Mouse (Mus musculus) myocyte (in vitro differentiated cells): ENCODE measurements around the gene Pold1. TPM values are rescaled to one million over a fixed set of nuclear protein-coding genes. Genes with fewer than 3 reads are reported as not detected.
A peak's percentile ranks its signal among the peaks of the same experiment; 100 is the strongest.

Experiments used
- H3K27me3 ChIP-seq: one replicate; pipeline ENCODE4 v1.6.1; 2011; ENCODE audit not compliant: control insufficient read depth, insufficient read depth, insufficient read length
- H3K36me3 ChIP-seq: one replicate; pipeline ENCODE4 v1.6.1; 2011; ENCODE audit not compliant: control insufficient read depth, insufficient read depth
- H3K4me2 ChIP-seq: one replicate; pipeline ENCODE4 v1.6.1; 2011; ENCODE audit warnings: low read depth, control low read depth
- H3K4me3 ChIP-seq: one replicate; pipeline ENCODE4 v1.5.1; 2011; ENCODE audit warnings: mild to moderate bottlenecking, control low read depth, moderate library complexity
- H3K79me2 ChIP-seq: one replicate; pipeline ENCODE4 v1.6.1; 2011; ENCODE audit not compliant: control insufficient read depth, insufficient read depth
- H3ac ChIP-seq: one replicate; pipeline ENCODE4 v1.6.1; 2011; ENCODE audit not compliant: control insufficient read depth, insufficient read length
- CEBPB ChIP-seq: IDR thresholded peaks from 2 replicates; pipeline ENCODE4 v1.6.1; 2011; ENCODE audit warnings: mild to moderate bottlenecking, moderate library complexity; ENCODE audit not compliant: poor library complexity, insufficient read depth, severe bottlenecking
- E2F4 ChIP-seq: IDR thresholded peaks from one replicate; pipeline ENCODE4 v1.6.1; 2011; ENCODE audit warnings: mild to moderate bottlenecking, control low read depth, moderate library complexity; ENCODE audit not compliant: insufficient read depth
- MAX ChIP-seq: IDR thresholded peaks from one replicate; pipeline ENCODE4 v1.6.1; 2011; ENCODE audit warnings: low read depth, mild to moderate bottlenecking, control low read depth
- MYOD1 ChIP-seq, 3 experiments: IDR thresholded peaks; one replicate each; pipeline ENCODE4 v1.6.1; 2011; ENCODE audit warnings: control low read depth in 2 of 3, low read depth in 2 of 3, mild to moderate bottlenecking in 2 of 3, moderate library complexity in 1 of 3; ENCODE audit not compliant: insufficient read length in 2 of 3, control insufficient read depth in 1 of 3
- MYOG ChIP-seq, 3 experiments: IDR thresholded peaks; one replicate each; pipeline ENCODE4 v1.6.1; 2011; ENCODE audit warnings: control low read depth in 2 of 3, low read depth in 2 of 3, mild to moderate bottlenecking in 2 of 3; ENCODE audit not compliant: insufficient read length in 2 of 3, control insufficient read depth in 1 of 3, insufficient read depth in 1 of 3
- POLR2A ChIP-seq: IDR thresholded peaks from one replicate; pipeline ENCODE4 v1.6.1; 2011; ENCODE audit warnings: low read depth, mild to moderate bottlenecking, control low read depth, moderate library complexity; ENCODE audit not compliant: insufficient read length
- POLR2AphosphoS2 ChIP-seq: IDR thresholded peaks from one replicate; pipeline ENCODE4 v1.6.1; 2011; ENCODE audit warnings: low read depth, control low read depth; ENCODE audit not compliant: insufficient read length
- REST ChIP-seq: IDR thresholded peaks from one replicate; pipeline ENCODE4 v1.6.1; 2011; ENCODE audit warnings: mild to moderate bottlenecking, control low read depth, moderate library complexity; ENCODE audit not compliant: insufficient read depth, insufficient read length
- SRF ChIP-seq: IDR thresholded peaks from one replicate; pipeline ENCODE4 v1.6.1; 2011; ENCODE audit warnings: low read depth; ENCODE audit not compliant: control insufficient read depth, insufficient read length
- TCF12 ChIP-seq: IDR thresholded peaks from one replicate; pipeline ENCODE4 v1.6.1; 2011; ENCODE audit warnings: mild to moderate bottlenecking, control low read depth; ENCODE audit not compliant: poor library complexity, insufficient read depth, severe bottlenecking
- TCF3 ChIP-seq: IDR thresholded peaks from one replicate; pipeline ENCODE4 v1.6.1; 2011; ENCODE audit warnings: low read depth, control low read depth; ENCODE audit not compliant: insufficient read length
- USF1 ChIP-seq: IDR thresholded peaks from one replicate; pipeline ENCODE4 v1.6.1; 2011; ENCODE audit warnings: low read depth, mild to moderate bottlenecking, control low read depth, moderate library complexity
- polyA plus RNA-seq: library from polyadenylated mRNA; unstranded; fragments of >200 nt; fragmentation: generic; extraction: Trizol; gene quantifications from one replicate; pipeline ENCODE4 v1.2.1, GENCODE M21; 2012; ENCODE audit warnings: missing spikeins

Gene Pold1
- polyA plus RNA-seq, 1 experiment: 23.9 TPM

GRCm38 (mm10) chr7:44590402-44591347, 42.0 kb upstream of the Pold1 start, which contains the start of gene Kcnc3:
TSS of gene Kcnc3 (plus strand) at chr7:44590664.
- Histone ChIP-seq H3K4me3 (no peak within 1 kb of the TSS), H3K27me3 (peaks cover 70% of the 10 kb centered on the region)
- TF ChIP-seq TCF12 (no peak), POLR2A (peak; percentile 68)

GRCm38 (mm10) chr7:44589946-44590345, 41.3 kb upstream of the Pold1 start:
- no peak overlapping the region for H3ac ChIP-seq
- no peak overlapping the region for H3K4me3 ChIP-seq
- peaks cover 71% of the 10 kb centered on the region for H3K27me3 ChIP-seq
- H3K36me3 ChIP-seq: no peaks in the 10 kb centered on the region
- no peaks in the 10 kb centered on the region for H3K79me2 ChIP-seq
- TF ChIP-seq USF1: no peak
- no peak for TF ChIP-seq MYOD1 (IDR thresholded peaks at IDR 0.05; ENCODE audit: control insufficient read depth in 1 of 3, insufficient read length in 2 of 3, low read depth in 2 of 3)
- no peak for TF ChIP-seq POLR2AphosphoS2
- no peak for TF ChIP-seq TCF3
- no peak for TF ChIP-seq CEBPB
- no peak for TF ChIP-seq E2F4
- no peak for TF ChIP-seq TCF12
- no peak for TF ChIP-seq MYOG (IDR thresholded peaks at IDR 0.05; ENCODE audit: control insufficient read depth in 1 of 3, insufficient read depth in 1 of 3, insufficient read length in 2 of 3, low read depth in 2 of 3)
- no peak for TF ChIP-seq MAX
- TF ChIP-seq SRF: no peak
- no peak for TF ChIP-seq REST
- no peak for TF ChIP-seq POLR2A
- H3K4me2 ChIP-seq: peak overlapping the region; percentile 18

More at GRCm38 (mm10) chr7:44590402-44591347, 42.0 kb upstream of the Pold1 start, which contains the start of gene Kcnc3:
- H3K36me3 ChIP-seq: no peaks in the 10 kb centered on the region
- no peaks in the 10 kb centered on the region for H3K79me2 ChIP-seq
- peak within 1 kb of the TSS; percentile 24 for H3K4me2 ChIP-seq
- H3ac ChIP-seq: peak within 1 kb of the TSS; percentile 10

- H3K36me3 ChIP-seq: no peaks in the 10 kb centered on the region
- peaks cover 76% of the 10 kb centered on the region for H3K27me3 ChIP-seq
- no peak for TF ChIP-seq E2F4
- TF ChIP-seq USF1: no peak
- H3ac ChIP-seq: no peak overlapping the region
- no peaks in the 10 kb centered on the region for H3K79me2 ChIP-seq
- H3K4me2 ChIP-seq: peak overlapping the region; percentile 65
- no peak overlapping the region for H3K4me3 ChIP-seq
Observed at GRCm38 (mm10) chr7:44589149-44589548, 40.5 kb upstream of the Pold1 start.

DNA sequence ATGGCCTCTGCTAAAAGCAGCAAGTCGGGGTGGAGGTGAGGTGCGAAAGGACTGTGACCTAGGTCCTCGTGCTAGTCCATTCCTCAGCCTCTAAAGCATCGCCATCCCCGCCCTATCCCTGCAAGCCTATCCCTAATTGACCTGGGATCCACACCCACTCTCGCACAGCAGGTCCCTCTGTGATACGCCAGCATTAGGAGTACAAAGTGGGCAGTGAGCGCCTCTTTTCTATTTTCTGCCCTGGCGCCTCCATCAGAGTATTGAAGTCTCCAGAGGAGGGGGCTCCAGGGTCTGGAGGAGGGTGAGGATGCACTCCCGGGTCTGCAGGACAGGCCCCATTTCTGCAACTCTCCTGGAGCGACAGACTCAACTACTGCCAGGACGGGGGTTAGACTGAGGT, 39.7 kb upstream of the Pold1 start:
- Histone ChIP-seq H3K4me2 (peak overlapping the region; percentile 65), H3K4me3 (no peak overlapping the region), H3ac (no peak overlapping the region), H3K79me2 (no peaks in the 10 kb centered on the region), H3K27me3 (peaks cover 73% of the 10 kb centered on the region), H3K36me3 (no peaks in the 10 kb centered on the region)
- TF ChIP-seq USF1: no peak
- TF ChIP-seq POLR2AphosphoS2: no peak
- TF ChIP-seq MAX: no peak
- TF ChIP-seq TCF3: no peak
- no peak for TF ChIP-seq E2F4

GRCm38 (mm10) chr7:44587676-44588075, 39.0 kb upstream of the Pold1 start:
- TF ChIP-seq POLR2AphosphoS2 (no peak), TCF3 (no peak), E2F4 (no peak), MYOD1 (IDR thresholded peaks at IDR 0.05; ENCODE audit: control insufficient read depth in 1 of 3, insufficient read length in 2 of 3, low read depth in 2 of 3) (no peak), MYOG (IDR thresholded peaks at IDR 0.05; ENCODE audit: control insufficient read depth in 1 of 3, insufficient read depth in 1 of 3, insufficient read length in 2 of 3, low read depth in 2 of 3) (no peak), MAX (no peak), POLR2A (no peak), USF1 (no peak), TCF12 (no peak), REST (no peak), SRF (no peak), CEBPB (no peak)
- no peak overlapping the region for H3ac ChIP-seq
- no peaks in the 10 kb centered on the region for H3K79me2 ChIP-seq
- H3K4me3 ChIP-seq: no peak overlapping the region
- H3K4me2 ChIP-seq: peak overlapping the region; percentile 12
- H3K27me3 ChIP-seq: peaks cover 73% of the 10 kb centered on the region
- no peaks in the 10 kb centered on the region for H3K36me3 ChIP-seq
